Mouse (Mus musculus) hindbrain, embryonic 14.5 days (tissue): ENCODE data around the gene Mlx. TPM values are rescaled to one million over a fixed set of nuclear protein-coding genes. Genes with fewer than 3 reads are reported as not detected.
"Not testable (repeated sequence)": the region's sequence is repeated elsewhere in the genome, so short reads cannot be mapped to it uniquely, and the experiment has no call there.

ENCODE experiments used
- ATAC-seq: fragments of 200-750 bp; cut with Nextera tagmentation; 2 replicates; pipeline ENCODE4 v1.8.0; 2017; ENCODE audit warnings: moderate number of reproducible peaks, mild to moderate bottlenecking, moderate TSS enrichment, moderate library complexity; ENCODE audit not compliant: low FRiP score
- DNase-seq: peaks from one replicate; pipeline ENCODE4 v3.0.0-alpha.2; 2015; ENCODE audit warnings: low spot score
- H3K27ac ChIP-seq: fragments of 300-500 bp; sonication (generic); 2 replicates; pipeline ENCODE4 v1.5.1; 2014; ENCODE audit warnings: mild to moderate bottlenecking, moderate library complexity
- H3K27me3 ChIP-seq: fragments of 300-500 bp; sonication (generic); 2 replicates; pipeline ENCODE4 v1.6.1; 2014; ENCODE audit warnings: mild to moderate bottlenecking, low read length, mixed read lengths; ENCODE audit not compliant: control insufficient read depth, insufficient read depth
- H3K36me3 ChIP-seq: fragments of 300-500 bp; sonication (generic); replicated peaks from 2 replicates; pipeline ENCODE4 v1.6.1; 2014; ENCODE audit not compliant: control insufficient read depth, insufficient read depth
- H3K4me1 ChIP-seq: fragments of 300-500 bp; sonication (generic); replicated peaks from 2 replicates; pipeline ENCODE4 v1.6.1; 2014; ENCODE audit warnings: antibody characterized with exemption, low read length, mixed read lengths; ENCODE audit not compliant: control insufficient read depth, insufficient read depth
- H3K4me2 ChIP-seq: fragments of 300-500 bp; sonication (generic); replicated peaks from 2 replicates; pipeline ENCODE4 v1.6.1; 2014; ENCODE audit warnings: mild to moderate bottlenecking, moderate library complexity
- H3K4me3 ChIP-seq: fragments of 300-500 bp; sonication (generic); replicated peaks from 2 replicates; pipeline ENCODE4 v1.5.1; 2014; ENCODE audit warnings: mild to moderate bottlenecking, low read length
- H3K9ac ChIP-seq: fragments of 300-500 bp; sonication (generic); 2 replicates; pipeline ENCODE4 v1.6.1; 2014
- H3K9me3 ChIP-seq: fragments of 300-500 bp; sonication (generic); 2 replicates; pipeline ENCODE4 v1.6.1; 2016; ENCODE audit warnings: low read length; ENCODE audit not compliant: control insufficient read depth
- WGBS: fragments of 180-500 bp; shearing (Covaris S2); extraction: QIAGEN DNeasy Blood & Tissue Kit; methylation state at CpG from one replicate; pipeline ENCODE4 v1.1.7; 2014; 5-methylcytosine and 5-hydroxymethylcytosine counted together
- polyA plus RNA-seq: library from polyadenylated mRNA; unstranded; fragments of >200 nt; fragmentation: Nextera tagmentation; extraction: Ambion mirVana; gene quantifications from 2 replicates; pipeline ENCODE4 v1.2.1, GENCODE M21; 2014

Mlx gene
- polyA plus RNA-seq, 1 experiment from 2014 or later: 86.6 TPM

- no peak for ATAC-seq
- 73% methylated on average over 5 of the region's 5 CpGs for WGBS
- no peak overlapping the region for H3K4me3 ChIP-seq
- DNase-seq: no peak
- H3K27ac ChIP-seq: no peak overlapping the region
- H3K36me3 ChIP-seq: peaks cover 6% of the 10 kb centered on the region; the same call in 1 of the 2 replicates
- no peak overlapping the region for H3K9ac ChIP-seq
- H3K4me1 ChIP-seq: peaks cover 3% of the 10 kb centered on the region; the same call in 1 of the 2 replicates
- no peaks in the 10 kb centered on the region for H3K9me3 ChIP-seq
- no peaks in the 10 kb centered on the region for H3K27me3 ChIP-seq
- no peak overlapping the region for H3K4me2 ChIP-seq
Measured at GRCm38 (mm10) chr11:101110708-101111107, 23.6 kb downstream of the Mlx start.

DNA sequence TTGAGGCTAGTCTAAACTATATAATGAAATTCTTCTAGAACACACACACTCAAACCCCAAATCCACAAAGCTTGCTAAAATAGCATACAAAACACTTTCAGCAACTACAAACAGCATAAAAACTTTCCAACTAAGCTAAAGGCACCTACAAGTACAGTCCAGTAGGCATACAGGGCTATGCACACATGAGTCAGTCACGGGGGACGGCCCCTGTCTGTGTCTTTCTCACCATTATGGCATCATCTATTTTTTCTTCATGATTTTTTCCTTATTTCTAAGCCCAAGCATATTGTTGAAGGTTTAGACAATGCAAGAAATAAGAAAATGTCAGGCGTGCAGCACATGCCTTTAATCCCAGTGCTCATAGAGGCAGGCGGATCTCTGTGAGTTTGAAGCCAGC is 24.1 kb downstream of the Mlx start:
- Histone ChIP-seq H3K4me1 (peaks cover 7% of the 10 kb centered on the region; the same call in 1 of the 2 replicates), H3K4me2 (no peak overlapping the region), H3K9ac (no peak overlapping the region), H3K36me3 (peaks cover 1% of the 10 kb centered on the region; the same call in 1 of the 2 replicates), H3K9me3 (no peaks in the 10 kb centered on the region), H3K27me3 (no peaks in the 10 kb centered on the region), H3K27ac (no peak overlapping the region), H3K4me3 (no peak overlapping the region)
- DNase-seq (no peak), ATAC-seq (no peak)
- 92% methylated on average over 4 of the region's 4 CpGs for WGBS

GRCm38 (mm10) chr11:101112186-101112585 is 25.1 kb downstream of the Mlx start:
- 91% methylated on average over 3 of the region's 3 CpGs for WGBS
- no peak overlapping the region for H3K9ac ChIP-seq
- no peaks in the 10 kb centered on the region for H3K36me3 ChIP-seq
- H3K27ac ChIP-seq: no peak overlapping the region
- no peak overlapping the region for H3K4me2 ChIP-seq
- no peak for DNase-seq
- peaks cover 7% of the 10 kb centered on the region; the same call in 1 of the 2 replicates for H3K4me1 ChIP-seq
- H3K27me3 ChIP-seq: no peaks in the 10 kb centered on the region
- no peaks in the 10 kb centered on the region for H3K9me3 ChIP-seq
- no peak for ATAC-seq
- no peak overlapping the region for H3K4me3 ChIP-seq

DNA sequence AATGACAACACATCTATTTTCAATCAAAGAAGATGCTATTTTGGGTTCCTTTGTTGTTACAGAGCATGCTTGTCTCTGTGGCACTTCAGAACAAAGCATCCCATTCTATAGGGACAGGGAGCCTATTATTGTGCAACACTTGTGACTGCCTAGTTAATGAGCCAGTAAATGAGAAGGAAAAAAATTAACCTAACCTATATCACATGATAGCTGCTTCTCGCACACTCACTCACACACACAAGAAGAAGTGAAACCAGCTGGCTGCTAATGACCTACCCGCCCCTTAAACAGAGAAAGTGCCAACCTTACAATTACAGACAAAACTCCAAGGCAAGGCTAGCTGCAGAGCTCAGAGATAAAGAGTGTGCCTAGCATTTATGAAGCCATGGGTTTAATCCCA is 28.5 kb downstream of the Mlx start:
- Histone ChIP-seq H3K4me1 (peaks cover 23% of the 10 kb centered on the region), H3K27me3 (no peaks in the 10 kb centered on the region), H3K9ac (0 out of 2 replicates have a peak overlapping the region, but pooled peaks have one; percentile 2), H3K4me2 (peak overlapping the region; percentile 8; the same call in 1 of the 2 replicates), H3K36me3 (no peaks in the 10 kb centered on the region), H3K27ac (peak overlapping the region; percentile 34), H3K4me3 (no peak overlapping the region), H3K9me3 (no peaks in the 10 kb centered on the region)
- ATAC-seq (no peak), DNase-seq (no peak)
- 37% methylated on average over 2 of the region's 2 CpGs for WGBS

- H3K4me3 ChIP-seq: peak overlapping the region; percentile 85
- WGBS: 56% methylated on average over 4 of the region's 4 CpGs
- ATAC-seq: no peak
Measured at GRCm38 (mm10) chr11:101118105-101118504, 31.0 kb downstream of the Mlx start.

GRCm38 (mm10) chr11:101119131-101119760 is 32.2 kb downstream of the Mlx start:
- ATAC-seq (peak; percentile 75), DNase-seq (no peak)
- Histone ChIP-seq H3K36me3 (peaks cover 16% of the 10 kb centered on the region), H3K4me1 (peaks cover 33% of the 10 kb centered on the region), H3K9ac (peak overlapping the region; percentile 89), H3K27me3 (no peaks in the 10 kb centered on the region), H3K4me3 (peak overlapping the region; percentile 85), H3K9me3 (no peaks in the 10 kb centered on the region), H3K4me2 (peak overlapping the region; percentile 82), H3K27ac (peak overlapping the region; percentile 81)
- WGBS: 1% methylated on average over 36 of the region's 39 CpGs

More at GRCm38 (mm10) chr11:101118105-101118504, 31.0 kb downstream of the Mlx start:
- H3K4me2 ChIP-seq: peak overlapping the region; percentile 82
- DNase-seq: no peak
- no peaks in the 10 kb centered on the region for H3K27me3 ChIP-seq
- H3K36me3 ChIP-seq: peaks cover 7% of the 10 kb centered on the region; the same call in 1 of the 2 replicates
- H3K9me3 ChIP-seq: no peaks in the 10 kb centered on the region
- H3K4me1 ChIP-seq: peaks cover 33% of the 10 kb centered on the region
- H3K27ac ChIP-seq: no peak overlapping the region
- H3K9ac ChIP-seq: peak overlapping the region; percentile 89; the same call in 1 of the 2 replicates

DNA sequence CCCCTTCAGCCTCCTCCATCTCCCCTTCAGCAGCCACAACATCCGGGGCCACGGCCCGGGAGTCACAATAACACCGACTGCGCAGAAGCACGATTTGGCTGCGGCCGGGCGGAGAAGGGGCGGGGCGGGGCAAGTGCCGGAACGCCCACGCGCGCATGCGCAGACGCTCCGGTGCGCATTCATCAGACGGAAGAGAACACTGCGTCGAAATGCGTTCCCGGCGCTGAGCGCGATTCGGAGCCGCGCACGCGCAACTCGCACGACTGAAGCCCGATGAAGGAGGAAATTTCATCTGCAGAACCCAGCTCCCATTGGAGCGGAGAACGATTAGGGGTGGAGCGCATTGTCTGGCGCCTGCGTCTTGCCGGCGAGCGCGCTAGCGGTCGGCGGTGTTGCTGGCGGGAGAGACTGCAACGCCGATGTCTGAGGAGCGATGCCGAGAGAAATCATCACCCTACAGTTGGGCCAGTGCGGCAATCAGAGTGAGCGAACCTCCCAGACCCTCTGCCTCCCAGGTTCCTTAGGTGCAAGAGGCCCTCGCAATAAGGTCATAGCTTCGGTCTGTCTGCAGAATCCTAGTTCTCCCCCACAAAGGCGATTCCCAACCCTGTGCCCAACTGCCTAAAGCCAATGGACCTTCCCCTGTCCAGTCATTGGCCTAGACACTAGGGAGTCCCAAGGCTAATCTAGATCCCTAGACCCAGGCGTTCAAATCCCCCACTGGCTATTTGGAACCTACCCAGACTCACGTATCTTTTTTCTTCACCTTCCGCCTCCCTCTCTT is 32.9 kb downstream of the Mlx start, which contains the start of the genes Retreg3 and Tubg1:
Gene Retreg3 (minus strand): TSS at position 133 of the 784 bp plus-strand sequence.
Gene Tubg1 (plus strand): TSS at position 178 of the 784 bp plus-strand sequence.
- peak; percentile 100 for DNase-seq
- under 1% methylated on average over 61 of the region's 61 CpGs for WGBS
- H3K27me3 ChIP-seq: no peaks in the 10 kb centered on the region
- H3K36me3 ChIP-seq: peaks cover 19% of the 10 kb centered on the region
- peak within 1 kb of the TSS; percentile 85 for H3K4me3 ChIP-seq
- H3K4me1 ChIP-seq: peaks cover 33% of the 10 kb centered on the region
- peak within 1 kb of the TSS; percentile 94 for H3K4me2 ChIP-seq
- H3K27ac ChIP-seq: peak within 1 kb of the TSS; percentile 89
- peak within 1 kb of the TSS; percentile 89 for H3K9ac ChIP-seq
- no peaks in the 10 kb centered on the region for H3K9me3 ChIP-seq
- ATAC-seq: peak; percentile 94

DNA sequence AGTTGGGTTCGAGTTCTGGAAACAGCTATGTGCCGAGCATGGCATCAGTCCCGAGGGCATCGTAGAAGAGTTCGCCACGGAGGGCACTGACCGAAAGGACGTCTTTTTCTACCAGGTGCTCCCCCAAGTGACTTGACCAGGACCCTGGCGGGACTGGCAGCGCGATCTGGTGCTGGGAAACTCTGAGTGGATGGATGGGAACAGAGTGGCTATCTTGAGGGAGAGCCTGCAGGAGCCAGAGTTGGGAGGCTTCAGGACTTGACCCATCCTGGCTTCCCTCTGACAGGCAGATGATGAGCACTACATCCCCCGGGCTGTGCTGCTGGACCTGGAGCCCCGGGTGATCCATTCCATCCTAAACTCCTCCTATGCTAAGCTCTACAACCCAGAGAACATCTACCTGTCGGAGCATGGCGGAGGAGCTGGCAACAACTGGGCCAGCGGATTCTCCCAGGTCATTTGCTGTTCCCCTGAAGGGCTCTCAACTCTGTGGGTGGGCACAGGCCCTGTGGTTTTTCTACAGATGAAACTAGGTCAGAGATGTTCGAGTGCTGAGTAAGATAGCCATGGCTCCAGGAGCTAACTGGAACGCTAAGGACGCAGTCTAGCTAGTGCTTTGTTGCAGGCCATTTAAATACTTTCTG is 33.6 kb downstream of the Mlx start:
- Histone ChIP-seq H3K4me3 (peak overlapping the region; percentile 85), H3K9ac (peak overlapping the region; percentile 84), H3K36me3 (peaks cover 24% of the 10 kb centered on the region), H3K4me2 (peak overlapping the region; percentile 94), H3K27ac (peak overlapping the region; percentile 89), H3K9me3 (no peaks in the 10 kb centered on the region), H3K4me1 (peaks cover 30% of the 10 kb centered on the region), H3K27me3 (no peaks in the 10 kb centered on the region)
- DNase-seq: no peak
- no peak for ATAC-seq
- 27% methylated on average over 19 of the region's 19 CpGs for WGBS

- peaks cover 37% of the 10 kb centered on the region for H3K36me3 ChIP-seq
- DNase-seq, H3K4me3 ChIP-seq, H3K9ac ChIP-seq, H3K9me3 ChIP-seq, ATAC-seq, H3K4me2 ChIP-seq, H3K27me3 ChIP-seq, H3K27ac ChIP-seq: not testable (repeated sequence)
- 95% methylated on average over 8 of the region's 8 CpGs for WGBS
- peaks cover 13% of the 10 kb centered on the region for H3K4me1 ChIP-seq
Measured at GRCm38 (mm10) chr11:101124494-101124893, 37.4 kb downstream of the Mlx start.
